Mouse (Mus musculus): Measurements from ENCODE around the gene Igsf8.

The Igsf8 gene

DNA sequence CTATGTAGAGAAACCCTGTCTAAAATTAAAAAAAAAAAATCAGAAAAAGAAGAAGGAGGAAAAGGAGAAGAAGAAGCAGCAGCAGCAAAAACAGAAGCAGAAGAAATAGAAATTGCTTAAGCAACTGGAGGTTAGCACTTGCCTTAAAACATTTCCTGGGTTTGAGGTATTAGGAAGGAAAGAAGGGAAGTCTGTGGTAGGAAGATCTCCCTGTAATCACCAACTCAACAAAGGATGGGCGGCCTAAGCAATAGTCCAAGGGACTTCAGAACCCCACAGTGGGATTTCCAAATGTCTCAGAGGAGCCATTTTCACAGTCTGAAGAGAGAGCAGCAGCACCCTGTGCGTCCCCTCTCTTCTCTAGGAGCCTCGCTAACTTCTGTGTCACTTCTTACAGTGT is 91.0 kb downstream of the Igsf8 start:
- DNase-seq: no peak

GRCm38 (mm10) chr1:172355336-172355735 is 93.9 kb downstream of the Igsf8 start:
- DNase-seq: no peak

DNA sequence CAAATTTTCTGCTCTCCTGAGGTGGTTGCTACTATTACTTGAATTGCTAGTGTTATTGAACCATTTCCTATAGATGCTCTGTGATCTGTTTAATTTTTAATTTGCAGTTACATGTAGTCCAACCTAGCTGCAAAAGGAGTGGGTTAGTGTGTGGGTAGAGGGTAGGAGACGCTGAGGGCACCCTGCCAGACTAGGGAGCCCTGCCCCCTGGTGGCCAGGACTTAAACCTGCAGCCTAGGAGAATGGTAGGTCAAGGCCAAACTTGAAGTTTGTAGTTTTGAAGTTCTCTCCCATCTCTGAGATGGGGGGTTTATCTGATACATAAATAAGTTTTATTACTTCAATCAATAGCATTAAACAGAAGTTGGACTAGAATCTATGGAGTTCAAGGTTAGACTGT is 96.1 kb downstream of the Igsf8 start:
- peak; percentile 79 to 80 for DNase-seq

GRCm38 (mm10) chr1:172358341-172358740 is 96.9 kb downstream of the Igsf8 start:
- DNase-seq: no peak

- DNase-seq: peak; percentile 49 to 51
These were observed 103.2 kb downstream of the Igsf8 start for GRCm38 (mm10) chr1:172364684-172365083.

DNA sequence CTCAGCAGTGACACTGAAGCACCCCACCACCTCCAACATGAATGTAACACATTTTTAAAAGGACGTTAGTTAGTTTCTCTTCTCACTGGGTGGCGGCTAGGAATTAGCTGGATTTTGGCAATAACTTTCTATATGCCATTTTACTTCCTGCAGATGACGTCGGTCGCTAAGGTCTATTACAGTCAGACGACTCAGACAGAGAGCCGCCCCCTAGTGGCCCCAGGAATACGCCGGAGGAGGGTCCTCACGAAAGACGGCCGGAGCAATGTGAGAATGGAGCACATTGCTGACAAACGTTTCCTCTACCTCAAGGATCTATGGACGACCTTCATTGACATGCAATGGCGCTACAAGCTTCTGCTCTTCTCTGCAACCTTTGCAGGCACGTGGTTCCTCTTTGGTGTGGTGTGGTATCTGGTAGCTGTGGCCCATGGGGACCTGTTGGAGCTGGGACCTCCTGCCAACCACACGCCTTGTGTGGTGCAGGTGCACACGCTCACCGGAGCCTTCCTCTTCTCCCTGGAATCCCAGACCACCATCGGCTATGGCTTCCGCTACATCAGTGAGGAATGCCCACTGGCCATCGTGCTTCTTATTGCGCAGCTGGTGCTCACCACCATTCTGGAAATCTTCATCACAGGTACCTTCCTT is 107.5 kb downstream of the Igsf8 start:
- DNase-seq: peak; percentile 84 to 86
